Mouse (Mus musculus): ENCODE results near the gene Prickle3. TPM values are rescaled to one million over a fixed set of nuclear protein-coding genes. Genes with fewer than 3 reads are reported as not detected.

The Prickle3 gene
- 1.5 and 1.6 TPM in 2 replicates for polyA plus RNA-seq (2015; fragmentation: Nextera tagmentation; extraction: Ambion mirVana)

GRCm38 (mm10) chrX:7657221-7657639 lies at the start of gene Prickle3:
TSS of gene Prickle3 (plus strand) at chrX:7657260.
- ATAC-seq = peak; percentile 55
- peak within 1 kb of the TSS; percentile 35 for H3K4me3 ChIP-seq (replicated peaks; ENCODE audit: low read length)
- H3K27ac ChIP-seq (ENCODE audit: low read length) = no peak within 1 kb of the TSS
- peak within 1 kb of the TSS; percentile 28 for H3K9ac ChIP-seq (replicated peaks; ENCODE audit: low read depth, low read length)
- peak within 1 kb of the TSS; percentile 43 for H3K4me2 ChIP-seq (ENCODE audit: low read length)
- H3K9me3 ChIP-seq (ENCODE audit: control insufficient read depth, low read length) = no peaks in the 10 kb centered on the region
- 29% methylated on average over 26 of the region's 26 CpGs for WGBS
- no peaks in the 10 kb centered on the region for H3K36me3 ChIP-seq (ENCODE audit: control insufficient read depth, insufficient read depth)
- no peaks in the 10 kb centered on the region for H3K27me3 ChIP-seq (replicated peaks; ENCODE audit: control insufficient read depth, insufficient read depth, low read length)
- H3K4me1 ChIP-seq (replicated peaks; ENCODE audit: control insufficient read depth, insufficient read depth, low read length) = no peaks in the 10 kb centered on the region

- Histone ChIP-seq H3K4me2 (ENCODE audit: low read length) (peak overlapping the region; percentile 72), H3K4me3 (replicated peaks; ENCODE audit: low read length) (peak overlapping the region; percentile 48), H3K27ac (ENCODE audit: low read length) (no peak overlapping the region), H3K36me3 (ENCODE audit: control insufficient read depth, insufficient read depth) (no peaks in the 10 kb centered on the region), H3K9ac (replicated peaks; ENCODE audit: low read depth, low read length) (peak overlapping the region; percentile 64), H3K4me1 (replicated peaks; ENCODE audit: control insufficient read depth, insufficient read depth, low read length) (0 out of 2 replicates have a peak, but pooled peaks cover 2% of the 10 kb centered on the region), H3K27me3 (replicated peaks; ENCODE audit: control insufficient read depth, insufficient read depth, low read length) (no peaks in the 10 kb centered on the region), H3K9me3 (ENCODE audit: control insufficient read depth, low read length) (no peaks in the 10 kb centered on the region; the same call in 1 of the 2 replicates)
- 24% methylated on average over 21 of the region's 21 CpGs for WGBS
- ATAC-seq = peak; percentile 16
Observed at GRCm38 (mm10) chrX:7610035-7610434, 47.0 kb upstream of the Prickle3 start.

- H3K27ac ChIP-seq (ENCODE audit: low read length) = no peak overlapping the region
- peak overlapping the region; percentile 48 for H3K4me3 ChIP-seq (replicated peaks; ENCODE audit: low read length)
- H3K4me2 ChIP-seq (ENCODE audit: low read length) = peak overlapping the region; percentile 72
- H3K9ac ChIP-seq (replicated peaks; ENCODE audit: low read depth, low read length) = peak overlapping the region; percentile 64
- no peaks in the 10 kb centered on the region for H3K27me3 ChIP-seq (replicated peaks; ENCODE audit: control insufficient read depth, insufficient read depth, low read length)
- WGBS = 25% methylated on average over 26 of the region's 26 CpGs
- no peaks in the 10 kb centered on the region for H3K4me1 ChIP-seq (replicated peaks; ENCODE audit: control insufficient read depth, insufficient read depth, low read length)
- H3K36me3 ChIP-seq (ENCODE audit: control insufficient read depth, insufficient read depth) = no peaks in the 10 kb centered on the region
- no peaks in the 10 kb centered on the region; the same call in 1 of the 2 replicates for H3K9me3 ChIP-seq (ENCODE audit: control insufficient read depth, low read length)
- peak; percentile 71 for ATAC-seq
Observed at GRCm38 (mm10) chrX:7610536-7611258, 46.4 kb upstream of the Prickle3 start.

- H3K36me3 ChIP-seq (ENCODE audit: control insufficient read depth, insufficient read depth) = no peaks in the 10 kb centered on the region
- no peak overlapping the region for H3K27ac ChIP-seq (ENCODE audit: low read length)
- no peaks in the 10 kb centered on the region; the same call in 1 of the 2 replicates for H3K9me3 ChIP-seq (ENCODE audit: control insufficient read depth, low read length)
- H3K9ac ChIP-seq (replicated peaks; ENCODE audit: low read depth, low read length) = no peak overlapping the region
- no peak overlapping the region for H3K4me3 ChIP-seq (replicated peaks; ENCODE audit: low read length)
- H3K27me3 ChIP-seq (replicated peaks; ENCODE audit: control insufficient read depth, insufficient read depth, low read length) = no peaks in the 10 kb centered on the region
- H3K4me1 ChIP-seq (replicated peaks; ENCODE audit: control insufficient read depth, insufficient read depth, low read length) = no peaks in the 10 kb centered on the region
- no peak overlapping the region for H3K4me2 ChIP-seq (ENCODE audit: low read length)
- no peak for ATAC-seq
- 82% methylated on average over 12 of the region's 12 CpGs for WGBS
Observed at GRCm38 (mm10) chrX:7617889-7618551, 39.0 kb upstream of the Prickle3 start.

GRCm38 (mm10) chrX:7632560-7632959 lies 24.5 kb upstream of the Prickle3 start:
- no peaks in the 10 kb centered on the region for H3K27me3 ChIP-seq (replicated peaks; ENCODE audit: control insufficient read depth, insufficient read depth, low read length)
- 89% methylated on average over 6 of the region's 6 CpGs for WGBS
- H3K4me2 ChIP-seq (ENCODE audit: low read length) = no peak overlapping the region
- no peak overlapping the region for H3K27ac ChIP-seq (ENCODE audit: low read length)
- no peak overlapping the region for H3K9ac ChIP-seq (replicated peaks; ENCODE audit: low read depth, low read length)
- H3K36me3 ChIP-seq (ENCODE audit: control insufficient read depth, insufficient read depth) = no peaks in the 10 kb centered on the region
- H3K4me3 ChIP-seq (replicated peaks; ENCODE audit: low read length) = no peak overlapping the region
- no peaks in the 10 kb centered on the region for H3K9me3 ChIP-seq (ENCODE audit: control insufficient read depth, low read length)
- no peaks in the 10 kb centered on the region for H3K4me1 ChIP-seq (replicated peaks; ENCODE audit: control insufficient read depth, insufficient read depth, low read length)
- no peak for ATAC-seq

GRCm38 (mm10) chrX:7635101-7635500 lies 22.0 kb upstream of the Prickle3 start:
- no peak overlapping the region for H3K4me3 ChIP-seq (replicated peaks; ENCODE audit: low read length)
- H3K4me1 ChIP-seq (replicated peaks; ENCODE audit: control insufficient read depth, insufficient read depth, low read length) = peaks cover 5% of the 10 kb centered on the region
- no peak overlapping the region for H3K9ac ChIP-seq (replicated peaks; ENCODE audit: low read depth, low read length)
- no peak for ATAC-seq
- no peak overlapping the region for H3K27ac ChIP-seq (ENCODE audit: low read length)
- no peaks in the 10 kb centered on the region for H3K27me3 ChIP-seq (replicated peaks; ENCODE audit: control insufficient read depth, insufficient read depth, low read length)
- no peaks in the 10 kb centered on the region for H3K36me3 ChIP-seq (ENCODE audit: control insufficient read depth, insufficient read depth)
- no peak overlapping the region for H3K4me2 ChIP-seq (ENCODE audit: low read length)
- H3K9me3 ChIP-seq (ENCODE audit: control insufficient read depth, low read length) = no peaks in the 10 kb centered on the region
- 73% methylated on average over 3 of the region's 3 CpGs for WGBS

GRCm38 (mm10) chrX:7638401-7639091 lies 18.5 kb upstream of the Prickle3 start, which contains the start of gene Syp:
TSS of gene Syp (plus strand) at chrX:7638471.
- WGBS = 26% methylated on average over 38 of the region's 42 CpGs
- H3K4me3 ChIP-seq (replicated peaks; ENCODE audit: low read length) = peak within 1 kb of the TSS; percentile 59
- H3K36me3 ChIP-seq (ENCODE audit: control insufficient read depth, insufficient read depth) = 0 out of 2 replicates have a peak, but pooled peaks cover 2% of the 10 kb centered on the region
- peak within 1 kb of the TSS; percentile 71 for H3K4me2 ChIP-seq (ENCODE audit: low read length)
- peaks cover 14% of the 10 kb centered on the region for H3K4me1 ChIP-seq (replicated peaks; ENCODE audit: control insufficient read depth, insufficient read depth, low read length)
- H3K27ac ChIP-seq (ENCODE audit: low read length) = peak within 1 kb of the TSS; percentile 74
- H3K9me3 ChIP-seq (ENCODE audit: control insufficient read depth, low read length) = no peaks in the 10 kb centered on the region
- peak; percentile 85 for ATAC-seq
- H3K9ac ChIP-seq (replicated peaks; ENCODE audit: low read depth, low read length) = peak within 1 kb of the TSS; percentile 65
- H3K27me3 ChIP-seq (replicated peaks; ENCODE audit: control insufficient read depth, insufficient read depth, low read length) = no peaks in the 10 kb centered on the region

- WGBS = 22% methylated on average over 13 of the region's 13 CpGs
- H3K9ac ChIP-seq (replicated peaks; ENCODE audit: low read depth, low read length) = peak overlapping the region; percentile 65
- H3K27ac ChIP-seq (ENCODE audit: low read length) = peak overlapping the region; percentile 74
- peak overlapping the region; percentile 71 for H3K4me2 ChIP-seq (ENCODE audit: low read length)
- H3K27me3 ChIP-seq (replicated peaks; ENCODE audit: control insufficient read depth, insufficient read depth, low read length) = no peaks in the 10 kb centered on the region
- H3K9me3 ChIP-seq (ENCODE audit: control insufficient read depth, low read length) = no peaks in the 10 kb centered on the region
- peak; percentile 8; the same call in 1 of the 2 replicates for ATAC-seq
- H3K4me3 ChIP-seq (replicated peaks; ENCODE audit: low read length) = peak overlapping the region; percentile 59
- peaks cover 14% of the 10 kb centered on the region for H3K4me1 ChIP-seq (replicated peaks; ENCODE audit: control insufficient read depth, insufficient read depth, low read length)
- 0 out of 2 replicates have a peak, but pooled peaks cover 2% of the 10 kb centered on the region for H3K36me3 ChIP-seq (ENCODE audit: control insufficient read depth, insufficient read depth)
Observed at GRCm38 (mm10) chrX:7639536-7640325, 17.3 kb upstream of the Prickle3 start.

Measured in forebrain, embryonic 16.5 days (tissue).